Mouse (Mus musculus) forebrain, embryonic 16.5 days (tissue): ENCODE measurements at regions not wholly inside any gene's neighbourhood (a gene's known extent, or its start where the extent isn't known, plus 50 kb on each side); places are given as distances from the start of the nearest gene placed in this dataset.

ENCODE experiments used
- ATAC-seq: fragments of 200-750 bp; cut with Nextera tagmentation; 2 replicates; pipeline ENCODE4 v1.8.0; 2017; ENCODE audit warnings: mild to moderate bottlenecking, moderate library complexity
- H3K27ac ChIP-seq: fragments of 300-500 bp; sonication (generic); 2 replicates; pipeline ENCODE4 v1.5.1; 2014; ENCODE audit warnings: low read length, control low read depth
- H3K27me3 ChIP-seq: fragments of 300-500 bp; sonication (generic); replicated peaks from 2 replicates; pipeline ENCODE4 v1.6.1; 2014; ENCODE audit warnings: low read length; ENCODE audit not compliant: control insufficient read depth, insufficient read depth
- H3K36me3 ChIP-seq: fragments of 300-500 bp; sonication (generic); 2 replicates; pipeline ENCODE4 v1.6.1; 2014; ENCODE audit not compliant: control insufficient read depth, insufficient read depth
- H3K4me1 ChIP-seq: fragments of 300-500 bp; sonication (generic); replicated peaks from 2 replicates; pipeline ENCODE4 v1.6.1; 2014; ENCODE audit warnings: low read length; ENCODE audit not compliant: control insufficient read depth, insufficient read depth
- H3K4me2 ChIP-seq: fragments of 300-500 bp; sonication (generic); 2 replicates; pipeline ENCODE4 v1.6.1; 2014; ENCODE audit warnings: mild to moderate bottlenecking, low read length, control low read depth
- H3K4me3 ChIP-seq: fragments of 300-500 bp; sonication (generic); replicated peaks from 2 replicates; pipeline ENCODE4 v1.5.1; 2014; ENCODE audit warnings: mild to moderate bottlenecking, low read length, control low read depth
- H3K9ac ChIP-seq: fragments of 300-500 bp; sonication (generic); replicated peaks from 2 replicates; pipeline ENCODE4 v1.6.1; 2014; ENCODE audit warnings: low read depth, low read length, control low read depth
- H3K9me3 ChIP-seq: fragments of 300-500 bp; sonication (generic); 2 replicates; pipeline ENCODE4 v1.6.1; 2016; ENCODE audit warnings: low read length; ENCODE audit not compliant: control insufficient read depth
- WGBS: fragments of 180-500 bp; shearing (Covaris S2); extraction: QIAGEN DNeasy Blood & Tissue Kit; methylation state at CpG from one replicate; pipeline ENCODE4 v1.1.7; 2014; 5-methylcytosine and 5-hydroxymethylcytosine counted together

DNA sequence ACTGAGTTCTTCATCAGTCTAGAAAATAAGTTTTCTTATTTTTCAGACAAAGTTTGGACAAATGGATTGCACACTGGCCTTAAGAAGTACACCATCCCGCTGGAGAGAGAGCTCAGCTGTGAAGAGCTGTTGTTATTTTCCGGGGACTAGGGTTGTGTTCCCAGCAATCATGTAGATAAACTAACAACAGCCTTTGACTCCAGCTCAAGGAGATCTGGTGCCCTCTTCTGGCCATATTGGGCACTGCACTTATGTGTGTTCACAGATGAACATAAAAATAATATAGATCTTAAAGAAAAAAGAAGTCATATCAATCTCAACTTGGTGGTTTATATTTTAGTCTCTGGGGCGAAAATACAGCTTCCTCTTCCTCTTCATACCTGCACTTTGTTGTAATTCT is 633.0 kb downstream of the Dok5 start:
- 90% methylated on average over 3 of the region's 3 CpGs for WGBS
- Histone ChIP-seq H3K27me3 (no peaks in the 10 kb centered on the region; the same call in 1 of the 2 replicates), H3K4me1 (no peaks in the 10 kb centered on the region), H3K4me3 (no peak overlapping the region), H3K27ac (no peak overlapping the region), H3K9ac (no peak overlapping the region), H3K4me2 (no peak overlapping the region), H3K9me3 (peaks cover 5% of the 10 kb centered on the region), H3K36me3 (no peaks in the 10 kb centered on the region)
- no peak for ATAC-seq

DNA sequence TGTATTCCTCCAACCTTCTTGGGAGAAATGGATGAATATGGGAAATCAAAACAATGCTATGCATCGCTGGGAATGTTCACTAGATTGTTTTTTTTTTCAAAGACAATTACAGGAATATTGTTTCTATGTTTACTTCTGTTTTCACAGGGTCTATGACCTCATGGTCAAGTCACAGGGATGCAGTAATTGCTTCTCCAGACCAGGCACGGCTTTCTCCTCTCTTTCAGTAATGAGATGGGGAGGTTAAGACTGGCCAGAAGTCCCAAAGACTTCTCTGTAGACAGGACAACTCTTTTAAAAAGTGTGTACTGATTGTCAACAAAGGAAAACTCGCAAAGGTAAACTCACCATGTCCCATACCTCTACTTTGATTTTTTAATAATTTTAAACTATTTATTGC is 631.8 kb downstream of the Dok5 start:
- 87% methylated on average over 3 of the region's 3 CpGs for WGBS
- no peaks in the 10 kb centered on the region for H3K36me3 ChIP-seq
- no peaks in the 10 kb centered on the region; the same call in 1 of the 2 replicates for H3K27me3 ChIP-seq
- no peak overlapping the region for H3K27ac ChIP-seq
- ATAC-seq = no peak
- no peak overlapping the region for H3K9ac ChIP-seq
- H3K4me2 ChIP-seq = no peak overlapping the region
- H3K4me3 ChIP-seq = no peak overlapping the region
- H3K4me1 ChIP-seq = no peaks in the 10 kb centered on the region
- peaks cover 5% of the 10 kb centered on the region for H3K9me3 ChIP-seq

DNA sequence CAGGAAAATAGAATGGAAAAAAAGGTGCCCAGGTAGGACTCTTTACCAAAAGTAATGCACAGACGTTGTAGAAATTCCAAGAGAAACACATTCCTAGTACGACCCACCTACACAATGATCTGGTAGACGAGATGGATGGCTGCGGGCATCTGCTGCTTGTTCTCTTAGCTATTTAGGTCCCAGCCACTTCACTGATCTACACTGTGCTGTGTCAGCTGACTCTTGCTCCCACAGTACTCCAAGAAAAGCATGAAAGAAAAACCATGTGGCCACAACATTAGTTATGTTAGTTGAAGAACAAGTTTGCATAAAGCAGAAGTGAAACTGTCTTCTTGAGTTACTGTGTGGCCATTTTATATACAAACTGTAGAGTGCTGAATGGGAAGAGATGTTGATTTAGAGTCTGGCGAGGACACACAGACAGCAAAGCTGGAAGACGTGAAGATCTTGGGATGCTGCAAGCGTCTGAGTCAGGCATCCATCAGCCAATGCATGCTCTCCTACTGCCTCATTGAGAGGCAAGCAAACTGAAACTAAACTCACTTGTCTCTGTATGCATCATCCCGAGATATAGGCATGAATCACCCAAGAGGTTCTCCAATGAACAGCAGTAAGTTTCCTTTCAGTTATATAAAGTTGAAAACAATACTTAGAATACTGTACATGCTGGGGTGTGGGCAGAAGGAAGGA is 626.6 kb downstream of the Dok5 start:
- Histone ChIP-seq H3K36me3 (no peaks in the 10 kb centered on the region), H3K4me2 (no peak overlapping the region), H3K27ac (no peak overlapping the region), H3K4me1 (no peaks in the 10 kb centered on the region), H3K27me3 (no peaks in the 10 kb centered on the region; the same call in 1 of the 2 replicates), H3K4me3 (no peak overlapping the region), H3K9ac (no peak overlapping the region), H3K9me3 (0 out of 2 replicates have a peak, but pooled peaks cover 3% of the 10 kb centered on the region)
- 93% methylated on average over 8 of the region's 8 CpGs for WGBS
- ATAC-seq = no peak

DNA sequence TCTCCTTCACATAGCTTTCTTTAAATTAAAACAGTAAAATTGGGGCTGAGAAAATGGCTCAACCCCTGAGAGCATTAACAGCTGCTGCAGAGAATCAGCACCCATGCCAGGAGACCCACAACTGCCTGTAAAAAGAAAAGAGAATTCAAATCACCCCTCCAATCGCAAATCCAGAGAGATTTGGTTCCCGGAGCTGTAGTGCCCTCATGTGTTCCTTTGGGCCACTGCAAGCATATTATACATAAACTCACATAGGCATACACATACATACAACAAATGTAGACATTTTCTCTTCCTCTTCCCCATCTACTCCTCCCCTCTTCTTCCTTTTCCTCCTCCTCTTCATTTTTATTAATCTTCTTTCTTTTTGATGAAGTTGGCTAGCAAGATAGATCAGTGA is 616.5 kb downstream of the Dok5 start:
- Histone ChIP-seq H3K4me1 (no peaks in the 10 kb centered on the region; the same call in 1 of the 2 replicates), H3K27me3 (no peaks in the 10 kb centered on the region), H3K27ac (no peak overlapping the region), H3K9me3 (no peaks in the 10 kb centered on the region), H3K4me2 (no peak overlapping the region), H3K36me3 (no peaks in the 10 kb centered on the region), H3K4me3 (no peak overlapping the region), H3K9ac (no peak overlapping the region)
- ATAC-seq = no peak
- WGBS = 94% methylated on average over 2 of the region's 2 CpGs

DNA sequence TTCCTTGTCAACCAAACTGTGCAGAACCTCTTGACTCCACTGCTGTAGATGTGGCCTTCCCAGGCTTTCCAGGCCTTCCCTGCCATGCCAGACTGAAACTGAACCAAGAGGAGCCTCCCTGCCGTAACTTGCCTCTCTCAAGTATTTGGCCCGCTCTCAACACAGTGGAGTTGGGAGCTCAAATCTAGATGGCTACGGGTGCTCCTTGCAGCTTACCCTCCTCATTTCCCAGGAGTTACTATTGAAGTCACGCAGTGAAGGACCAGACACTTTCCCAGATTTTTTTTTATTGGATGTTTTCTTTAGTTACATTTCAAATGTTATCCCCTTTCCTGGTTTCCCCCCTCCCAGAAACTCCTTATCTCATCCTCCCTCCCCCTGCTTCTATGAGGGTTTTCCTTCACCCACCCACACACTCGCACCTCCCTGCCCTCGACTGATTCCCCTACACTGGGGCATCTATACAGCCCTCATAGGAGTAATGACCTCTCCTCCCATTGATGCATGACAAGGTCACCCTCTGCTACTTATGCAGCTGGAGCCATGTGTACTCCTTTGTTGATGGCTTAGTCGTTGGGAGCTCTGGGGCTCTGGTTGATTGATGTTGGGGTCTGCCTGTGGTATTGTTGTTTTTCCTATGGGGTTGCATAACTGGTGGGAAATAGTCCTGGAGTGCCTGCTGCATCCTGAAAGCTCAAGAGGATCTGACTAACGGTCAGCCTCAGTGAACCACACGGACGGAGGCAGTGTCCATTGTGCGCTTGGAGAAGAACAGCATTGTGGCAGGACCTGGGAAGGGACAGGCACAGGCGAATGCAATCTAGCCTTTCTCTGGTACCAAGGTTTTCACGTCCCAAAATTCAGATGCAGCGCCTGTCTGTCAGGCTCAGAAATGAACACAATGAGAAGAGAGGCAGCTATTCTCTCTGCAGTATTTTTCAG is 602.5 kb downstream of the Dok5 start:
- H3K27me3 ChIP-seq = no peaks in the 10 kb centered on the region
- no peaks in the 10 kb centered on the region for H3K4me1 ChIP-seq
- WGBS = 56% methylated on average over 14 of the region's 14 CpGs
- no peak for ATAC-seq
- no peak overlapping the region for H3K4me3 ChIP-seq
- no peaks in the 10 kb centered on the region for H3K9me3 ChIP-seq
- H3K36me3 ChIP-seq = no peaks in the 10 kb centered on the region
- no peak overlapping the region for H3K4me2 ChIP-seq
- no peak overlapping the region for H3K27ac ChIP-seq
- H3K9ac ChIP-seq = no peak overlapping the region

DNA sequence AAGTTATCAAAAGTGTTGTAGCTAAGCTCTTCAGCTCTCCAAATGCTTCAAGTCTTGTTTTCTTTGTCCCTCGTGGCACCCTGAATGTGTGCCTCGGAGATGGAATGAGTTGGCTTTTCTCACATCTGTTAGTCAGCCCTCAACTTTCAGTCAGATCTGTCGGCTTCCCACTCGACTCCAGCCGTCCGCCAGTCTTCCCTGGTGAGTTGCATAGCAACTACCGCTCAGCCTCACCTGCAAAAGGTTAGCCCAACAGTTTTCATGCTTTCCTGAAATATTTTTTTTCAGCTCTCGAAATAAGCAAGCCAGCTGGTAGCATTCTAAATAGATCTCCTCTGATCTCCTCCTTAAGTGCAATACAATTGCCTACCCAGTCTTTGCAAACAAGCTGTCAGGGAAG is 601.2 kb downstream of the Dok5 start:
- ATAC-seq = no peak
- no peaks in the 10 kb centered on the region for H3K36me3 ChIP-seq
- no peak overlapping the region for H3K27ac ChIP-seq
- H3K9ac ChIP-seq = no peak overlapping the region
- 91% methylated on average over 8 of the region's 8 CpGs for WGBS
- no peaks in the 10 kb centered on the region for H3K27me3 ChIP-seq
- no peak overlapping the region for H3K4me3 ChIP-seq
- H3K9me3 ChIP-seq = no peaks in the 10 kb centered on the region
- H3K4me1 ChIP-seq = no peaks in the 10 kb centered on the region
- no peak overlapping the region for H3K4me2 ChIP-seq

DNA sequence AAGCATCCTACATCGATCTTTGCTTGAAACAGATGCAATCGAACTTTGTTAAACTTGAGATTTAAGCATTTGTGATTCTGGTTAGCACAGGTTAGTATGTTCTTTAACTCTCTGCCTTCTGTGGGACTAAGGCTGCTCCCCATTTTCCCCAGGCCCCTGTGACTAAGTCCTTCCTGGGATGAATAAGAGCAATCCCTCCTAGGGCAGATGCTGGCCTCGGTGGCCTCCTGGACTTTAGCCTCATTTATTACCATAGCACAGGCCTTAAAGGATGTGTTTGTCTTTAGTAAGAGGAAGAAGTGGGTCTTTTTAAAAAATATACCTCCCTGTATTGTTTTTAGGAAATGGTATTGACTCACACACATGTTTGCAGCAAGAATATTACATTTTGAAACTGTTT is 599.9 kb downstream of the Dok5 start:
- Histone ChIP-seq H3K9ac (no peak overlapping the region), H3K4me3 (no peak overlapping the region), H3K9me3 (no peaks in the 10 kb centered on the region), H3K4me2 (no peak overlapping the region), H3K36me3 (no peaks in the 10 kb centered on the region), H3K4me1 (no peaks in the 10 kb centered on the region), H3K27ac (no peak overlapping the region), H3K27me3 (no peaks in the 10 kb centered on the region)
- no peak for ATAC-seq
- 96% methylated on average over 3 of the region's 3 CpGs for WGBS

DNA sequence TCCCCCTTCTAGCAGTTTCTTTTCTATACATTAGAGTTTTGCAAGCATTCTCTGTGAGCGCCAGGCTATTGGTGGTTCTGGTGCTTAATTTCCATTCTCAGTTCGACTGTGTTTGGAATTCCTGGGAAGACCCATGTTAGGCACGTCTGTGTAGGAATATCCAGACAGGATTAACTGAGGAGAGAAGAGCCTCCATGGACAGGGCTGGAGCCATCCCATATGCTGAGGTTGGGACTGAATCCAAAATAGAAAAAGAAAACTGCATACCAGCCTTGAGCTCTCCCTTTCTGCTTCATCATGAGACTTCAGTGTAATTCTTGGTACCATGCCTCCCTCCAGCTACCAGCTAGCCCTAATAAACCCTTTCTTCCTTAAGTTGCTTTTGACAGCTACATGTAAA is 595.3 kb downstream of the Dok5 start:
- H3K27me3 ChIP-seq = no peaks in the 10 kb centered on the region
- H3K36me3 ChIP-seq = no peaks in the 10 kb centered on the region
- no peak for ATAC-seq
- H3K4me3 ChIP-seq = no peak overlapping the region
- no peaks in the 10 kb centered on the region for H3K4me1 ChIP-seq
- no peak overlapping the region for H3K9ac ChIP-seq
- 76% methylated on average over 3 of the region's 3 CpGs for WGBS
- no peak overlapping the region for H3K27ac ChIP-seq
- no peak overlapping the region for H3K4me2 ChIP-seq
- H3K9me3 ChIP-seq = no peaks in the 10 kb centered on the region

DNA sequence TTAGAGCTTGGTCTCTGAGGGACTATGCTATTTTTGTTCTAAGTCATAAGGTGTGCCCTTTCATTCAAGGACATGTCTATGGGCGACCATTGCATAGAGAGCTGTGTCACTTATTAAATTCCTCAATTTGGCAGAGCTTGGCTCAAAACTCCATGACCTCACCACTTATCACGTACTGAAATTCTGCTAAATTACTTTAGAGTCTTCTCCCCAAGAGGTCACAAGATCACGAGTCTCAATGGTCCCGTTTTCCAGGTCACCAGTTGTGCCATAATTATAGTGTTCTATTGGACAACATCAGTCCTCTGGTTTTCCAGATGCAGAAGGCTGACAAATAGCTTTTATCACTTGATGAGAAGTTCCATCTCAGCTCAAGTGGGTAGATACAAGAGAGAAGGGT is 576.9 kb downstream of the Dok5 start:
- peaks cover 4% of the 10 kb centered on the region for H3K4me1 ChIP-seq
- no peak overlapping the region for H3K4me3 ChIP-seq
- no peak overlapping the region for H3K9ac ChIP-seq
- no peak overlapping the region for H3K4me2 ChIP-seq
- 83% methylated on average over 4 of the region's 4 CpGs for WGBS
- no peaks in the 10 kb centered on the region for H3K9me3 ChIP-seq
- no peaks in the 10 kb centered on the region for H3K36me3 ChIP-seq
- H3K27me3 ChIP-seq = no peaks in the 10 kb centered on the region
- no peak overlapping the region for H3K27ac ChIP-seq
- no peak for ATAC-seq
